Mouse (Mus musculus) forebrain, embryonic 12.5 days (tissue): Measurements from ENCODE around the gene Vmn2r90. TPM values are rescaled to one million over a fixed set of nuclear protein-coding genes. Genes with fewer than 3 reads are reported as not detected.

ENCODE experiments used
- ATAC-seq: fragments of 200-750 bp; cut with Nextera tagmentation; 2 replicates; pipeline ENCODE4 v1.8.0; 2017; ENCODE audit warnings: moderate TSS enrichment; ENCODE audit not compliant: low FRiP score
- H3K27ac ChIP-seq: fragments of 300-500 bp; sonication (generic); 2 replicates; pipeline ENCODE4 v1.5.1; 2016; ENCODE audit warnings: mild to moderate bottlenecking
- H3K27me3 ChIP-seq: fragments of 300-500 bp; sonication (generic); 2 replicates; pipeline ENCODE4 v1.6.1; 2016; ENCODE audit warnings: mild to moderate bottlenecking
- H3K36me3 ChIP-seq: fragments of 300-500 bp; sonication (generic); replicated peaks from 2 replicates; pipeline ENCODE4 v1.6.1; 2016; ENCODE audit warnings: mild to moderate bottlenecking
- H3K4me1 ChIP-seq: fragments of 300-500 bp; sonication (generic); 2 replicates; pipeline ENCODE4 v1.6.1; 2016
- H3K4me2 ChIP-seq: fragments of 300-500 bp; sonication (generic); 2 replicates; pipeline ENCODE4 v1.6.1; 2016; ENCODE audit warnings: mild to moderate bottlenecking, moderate library complexity
- H3K4me3 ChIP-seq: fragments of 300-500 bp; sonication (generic); replicated peaks from 2 replicates; pipeline ENCODE4 v1.5.1; 2016; ENCODE audit warnings: mild to moderate bottlenecking
- H3K9ac ChIP-seq: fragments of 300-500 bp; sonication (generic); 2 replicates; pipeline ENCODE4 v1.6.1; 2016; ENCODE audit warnings: mild to moderate bottlenecking
- H3K9me3 ChIP-seq: fragments of 300-500 bp; sonication (generic); 2 replicates; pipeline ENCODE4 v1.6.1; 2016
- WGBS: fragments of 180-500 bp; shearing (Covaris S2); methylation state at CpG from one replicate; pipeline ENCODE4 v1.1.7; 2016; 5-methylcytosine and 5-hydroxymethylcytosine counted together
- polyA plus RNA-seq: library from polyadenylated mRNA; unstranded; fragments of >200 nt; fragmentation: Nextera tagmentation; extraction: Ambion mirVana; gene quantifications from 2 replicates; pipeline ENCODE4 v1.2.1, GENCODE M21; 2016

The Vmn2r90 gene
- polyA plus RNA-seq, 1 experiment from 2014 or later = not detected

DNA sequence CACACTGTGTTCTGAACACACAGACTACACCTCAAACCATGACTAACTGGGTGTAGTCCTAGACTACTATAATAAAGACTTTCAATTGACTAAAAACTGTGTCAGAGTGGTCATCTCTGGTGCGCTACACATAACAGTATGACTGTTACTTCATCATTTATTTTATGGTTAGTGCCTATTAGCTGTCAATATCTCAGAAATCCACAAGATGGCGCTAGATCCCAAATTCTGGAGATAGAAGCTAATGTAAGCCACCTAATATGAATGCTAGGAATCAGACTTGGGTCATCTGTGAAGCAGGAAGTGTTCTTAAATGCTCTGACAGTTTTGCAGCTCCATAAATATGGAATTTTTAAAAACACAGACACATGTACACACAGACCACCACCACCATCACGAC, 62.9 kb downstream of the Vmn2r90 start:
- peak; percentile 60; the same call in 1 of the 2 replicates for ATAC-seq
- no peak overlapping the region for H3K9ac ChIP-seq
- 8% methylated on average over 3 of the region's 3 CpGs for WGBS

More for the DNA sequence above, 62.9 kb downstream of the Vmn2r90 start:
- no peaks in the 10 kb centered on the region for H3K27me3 ChIP-seq
- H3K4me1 ChIP-seq = no peaks in the 10 kb centered on the region
- H3K4me2 ChIP-seq = no peak overlapping the region
- H3K36me3 ChIP-seq = no peaks in the 10 kb centered on the region
- H3K4me3 ChIP-seq = no peak overlapping the region
- H3K27ac ChIP-seq = no peak overlapping the region
- no peaks in the 10 kb centered on the region for H3K9me3 ChIP-seq

Other genes starting within 250 kb of the Vmn2r90 start
- gene Lnpep, start 78.7 kb upstream of the Vmn2r90 start, polyA plus RNA-seq = 9.2 and 10.6 TPM in 2 replicates
- gene Spaca6, start 123.4 kb downstream of the Vmn2r90 start, polyA plus RNA-seq = 43.5 and 46.8 TPM in 2 replicates
- gene Has1, start 151.5 kb downstream of the Vmn2r90 start, polyA plus RNA-seq = 0.83 and 1.4 TPM in 2 replicates
- not detected in 2 replicates for gene Fpr1, start 180.2 kb downstream of the Vmn2r90 start, polyA plus RNA-seq
- not detected in 2 replicates for gene Fpr2, start 184.1 kb downstream of the Vmn2r90 start, polyA plus RNA-seq
- gene Fpr3, start 184.1 kb downstream of the Vmn2r90 start, polyA plus RNA-seq = not detected in 2 replicates